In genomic region chr10:80744262-80744661, GRCm38 (mm10) we compare ENCODE assay signal across 8 mouse cellular contexts. TPM values are rescaled to one million over a fixed set of nuclear protein-coding genes. Genes with fewer than 3 reads are reported as not detected.
DNase-seq lines count a peak whose midpoint lies in the region; ATAC-seq lines count a peak whose summit lies in the region.

No protein-coding gene starts in this region.

- no peak for ATAC-seq in hindbrain, embryonic 11.5 days (ENCODE audit: low FRiP score)

- no peaks in the 10 kb centered on the region for H3K9me3 ChIP-seq in embryonic facial prominence, embryonic 10.5 days
- H3K9me3 ChIP-seq in hindbrain, embryonic 11.5 days (ENCODE audit: control insufficient read depth, low read length) = no peaks in the 10 kb centered on the region

- no peak overlapping the region for H3K4me2 ChIP-seq in hindbrain, embryonic 11.5 days (replicated peaks; ENCODE audit: low read depth, low read length)

- H3K4me1 ChIP-seq in embryonic facial prominence, embryonic 10.5 days = peaks cover 36% of the 10 kb centered on the region
- peaks cover 11% of the 10 kb centered on the region for H3K4me1 ChIP-seq in hindbrain, embryonic 11.5 days (replicated peaks; ENCODE audit: control insufficient read depth, insufficient read depth, low read length)

- WGBS in embryonic facial prominence, embryonic 10.5 days = 40% methylated on average over 5 of the region's 5 CpGs
- WGBS in hindbrain, embryonic 11.5 days = 37% methylated on average over 5 of the region's 5 CpGs

- peak; percentile 30 for DNase-seq in thymus, postnatal 14 days
- DNase-seq in thymus, postnatal 0 days (ENCODE audit: low spot score) = no peak
- peak; percentile 19 for DNase-seq in embryonic facial prominence, embryonic 10.5 days (ENCODE audit: low spot score)
- peak; percentile 86 for DNase-seq in liver
- peak; percentile 56 for DNase-seq in spleen, adult 12 weeks (ENCODE audit: low spot score)
- DNase-seq in frontal cortex, postnatal 14 days (ENCODE audit: low spot score in 2 of 2) = no peak
- DNase-seq in left cerebral cortex, adult 8-10 months (ENCODE audit: low spot score in 2 of 2) = no peak
- DNase-seq in hindbrain, embryonic 11.5 days (ENCODE audit: low spot score) = no peak

- H3K9ac ChIP-seq in hindbrain, embryonic 11.5 days (ENCODE audit: low read depth, low read length) = no peak overlapping the region

- H3K4me3 ChIP-seq in embryonic facial prominence, embryonic 10.5 days = no peak overlapping the region
- no peak overlapping the region for H3K4me3 ChIP-seq in hindbrain, embryonic 11.5 days (ENCODE audit: low read depth, low read length)

- H3K27me3 ChIP-seq in embryonic facial prominence, embryonic 10.5 days (replicated peaks; ENCODE audit: low read depth, poor library complexity, severe bottlenecking) = no peaks in the 10 kb centered on the region
- H3K27me3 ChIP-seq in hindbrain, embryonic 11.5 days (ENCODE audit: control insufficient read depth, insufficient read depth, low read length) = no peaks in the 10 kb centered on the region

- H3K36me3 ChIP-seq in embryonic facial prominence, embryonic 10.5 days (replicated peaks) = peaks cover 13% of the 10 kb centered on the region; the same call in 1 of the 2 replicates
- no peaks in the 10 kb centered on the region for H3K36me3 ChIP-seq in hindbrain, embryonic 11.5 days (ENCODE audit: control insufficient read depth, insufficient read depth, low read length)

- no peak overlapping the region for H3K27ac ChIP-seq in embryonic facial prominence, embryonic 10.5 days (replicated peaks)
- no peak overlapping the region for H3K27ac ChIP-seq in hindbrain, embryonic 11.5 days (ENCODE audit: low read depth, low read length)

RNA-seq across cellular contexts. Expression of gene Ap3d1, which starts 2.2 kb away (rescaled TPM):
- polyA plus RNA-seq in thymus, postnatal 0 days (2015; fragmentation: Nextera tagmentation; extraction: Ambion mirVana) = 48.0 and 54.8 TPM in 2 replicates
- 60.5 and 61.5 TPM in 2 replicates for polyA plus RNA-seq in embryonic facial prominence, embryonic 10.5 days (2016; fragmentation: Nextera tagmentation; extraction: Ambion mirVana)
- 100 to 1,000 TPM; 126 to 147 (median 139) TPM for total RNA-seq in left cerebral cortex, adult 8-10 months (2022)
- polyA plus RNA-seq in hindbrain, embryonic 11.5 days (2014; fragmentation: Nextera tagmentation; extraction: Ambion mirVana) = 68.5 and 85.1 TPM in 2 replicates

RNA-seq across cellular contexts. Expression of gene Dot1l, which starts 10.7 kb away (rescaled TPM):
- polyA plus RNA-seq in thymus, postnatal 0 days (2015; fragmentation: Nextera tagmentation; extraction: Ambion mirVana) = 10.5 and 15.0 TPM in 2 replicates
- 23.5 and 25.0 TPM in 2 replicates for polyA plus RNA-seq in embryonic facial prominence, embryonic 10.5 days (2016; fragmentation: Nextera tagmentation; extraction: Ambion mirVana)
- 10 to 100 TPM; 39.0 to 53.1 (median 41.5) TPM for total RNA-seq in left cerebral cortex, adult 8-10 months (2022)
- polyA plus RNA-seq in hindbrain, embryonic 11.5 days (2014; fragmentation: Nextera tagmentation; extraction: Ambion mirVana) = 18.3 and 25.1 TPM in 2 replicates

RNA-seq across cellular contexts. Expression of gene Izumo4, which starts 42.3 kb away (rescaled TPM):
- polyA plus RNA-seq in thymus, postnatal 0 days (2015; fragmentation: Nextera tagmentation; extraction: Ambion mirVana) = 17.8 and 20.1 TPM in 2 replicates
- 10.5 and 10.8 TPM in 2 replicates for polyA plus RNA-seq in embryonic facial prominence, embryonic 10.5 days (2016; fragmentation: Nextera tagmentation; extraction: Ambion mirVana)
- 10 to 100 TPM; 44.2 to 67.8 (median 57.0) TPM for total RNA-seq in left cerebral cortex, adult 8-10 months (2022)
- polyA plus RNA-seq in hindbrain, embryonic 11.5 days (2014; fragmentation: Nextera tagmentation; extraction: Ambion mirVana) = 10.3 and 11.4 TPM in 2 replicates

RNA-seq across cellular contexts. Expression of gene Mob3a, which starts 42.5 kb away (rescaled TPM):
- 107 and 114 TPM in 2 replicates for polyA plus RNA-seq in thymus, postnatal 0 days (2015; fragmentation: Nextera tagmentation; extraction: Ambion mirVana)
- polyA plus RNA-seq in embryonic facial prominence, embryonic 10.5 days (2016; fragmentation: Nextera tagmentation; extraction: Ambion mirVana) = 54.4 and 54.7 TPM in 2 replicates
- 10 to 100 TPM; 12.0 to 17.6 (median 14.8) TPM for total RNA-seq in left cerebral cortex, adult 8-10 months (2022)
- 54.4 and 55.6 TPM in 2 replicates for polyA plus RNA-seq in hindbrain, embryonic 11.5 days (2014; fragmentation: Nextera tagmentation; extraction: Ambion mirVana)

RNA-seq across cellular contexts. Expression of gene Sf3a2, which starts 53.7 kb away (rescaled TPM):
- polyA plus RNA-seq in thymus, postnatal 0 days (2015; fragmentation: Nextera tagmentation; extraction: Ambion mirVana) = 62.7 and 80.3 TPM in 2 replicates
- polyA plus RNA-seq in embryonic facial prominence, embryonic 10.5 days (2016; fragmentation: Nextera tagmentation; extraction: Ambion mirVana) = 114 and 127 TPM in 2 replicates
- total RNA-seq in left cerebral cortex, adult 8-10 months (2022) = 10 to 100 TPM; 35.5 to 53.7 (median 46.1) TPM
- polyA plus RNA-seq in hindbrain, embryonic 11.5 days (2014; fragmentation: Nextera tagmentation; extraction: Ambion mirVana) = 83.4 and 84.4 TPM in 2 replicates

Comparison
In these comparisons a context has a peak if more than half of its experiments do, and no peak if none do; other contexts are left out.
1. DNase-seq: peak in thymus, postnatal 14 days (single experiment), embryonic facial prominence, embryonic 10.5 days (single experiment), liver (single experiment) and spleen, adult 12 weeks (single experiment); none in thymus, postnatal 0 days (single experiment), frontal cortex, postnatal 14 days (0 of 2), left cerebral cortex, adult 8-10 months (0 of 2) and hindbrain, embryonic 11.5 days (single experiment).